Mouse (Mus musculus) gastrocnemius, postnatal 25 days (tissue): ENCODE results near the gene Gm13539. TPM values are rescaled to one million over a fixed set of nuclear protein-coding genes. Genes with fewer than 3 reads are reported as not detected.
"Not testable (repeated sequence)": the region's sequence is repeated elsewhere in the genome, so short reads cannot be mapped to it uniquely, and the experiment has no call there.

Experiments
- DNase-seq: peaks from one replicate; pipeline ENCODE4 v3.0.0; 2022
- long read RNA-seq, 2 experiments: library from polyadenylated mRNA; stranded (forward); transcript quantifications; one replicate each; pipeline ENCODE4 v2.0.0; 2021
- total RNA-seq, 2 experiments: library from RNA; stranded (reverse); gene quantifications; 1 replicate in 1 of 2; 2 replicates in 1 of 2; pipeline ENCODE4 v1.2.3; 2021

Gene Gm13539
- not detected for total RNA-seq
- long read RNA-seq, experiment 1: 0 reads
- long read RNA-seq, experiment 2: 0 reads

DNA sequence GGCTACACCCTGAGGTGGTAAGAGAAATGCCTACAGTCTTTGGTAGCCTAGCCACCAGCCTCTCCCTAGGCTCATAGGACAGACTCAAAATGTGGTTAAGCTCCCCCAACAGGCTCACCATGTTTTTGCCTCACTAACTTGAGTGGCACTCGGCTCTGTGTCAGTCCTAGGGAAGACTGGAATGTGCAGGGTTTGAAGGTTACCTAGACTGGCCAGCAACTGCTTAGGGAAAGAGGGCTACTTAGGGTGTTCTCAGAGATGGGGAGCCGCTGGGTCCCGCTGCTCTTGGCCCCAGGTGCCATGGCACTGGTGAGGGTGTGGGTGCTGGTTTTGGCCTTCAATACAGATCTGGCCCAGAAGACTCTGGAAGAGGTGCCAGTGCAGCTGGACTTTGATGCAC, at the start of gene Gm13539:
TSS of gene Gm13539 (plus strand) at position 301 of the 400 bp plus-strand sequence.
- DNase-seq: no peak

DNA sequence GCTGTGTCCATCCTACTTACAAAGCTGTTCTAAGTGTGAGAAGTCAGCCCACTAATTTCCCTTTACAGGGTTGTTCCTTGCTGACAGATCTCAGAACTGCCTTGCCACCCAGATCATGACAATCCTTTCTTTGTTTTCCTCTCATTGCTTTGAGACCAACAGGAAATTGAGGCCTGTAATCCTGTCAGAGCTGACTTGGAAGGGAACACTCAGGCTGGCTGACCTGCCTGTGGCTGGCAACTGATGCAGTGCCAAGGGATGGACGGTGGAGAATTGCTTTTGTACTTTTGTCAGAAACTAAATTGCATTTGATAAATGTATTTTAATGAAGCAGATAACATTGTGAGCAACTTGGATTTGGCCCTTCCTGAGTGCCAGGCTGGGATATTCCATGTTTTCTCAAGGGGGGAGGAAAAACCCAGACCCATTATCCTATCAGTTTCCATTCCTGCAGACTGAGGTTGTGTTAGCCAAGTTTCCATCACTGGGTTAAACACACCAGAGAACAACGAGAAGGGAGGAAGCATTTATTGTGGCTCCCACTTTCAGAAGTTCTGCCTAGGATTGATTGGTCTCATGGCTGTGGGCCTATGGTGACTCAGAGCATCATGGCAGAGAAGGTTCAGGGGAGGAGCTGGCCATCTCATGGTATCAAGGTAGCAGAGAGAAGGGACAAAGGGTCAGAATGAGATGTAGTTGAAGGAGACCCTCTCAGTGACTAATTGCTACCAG, 48.7 kb upstream of the Gm13539 start:
- no peak for DNase-seq

DNA sequence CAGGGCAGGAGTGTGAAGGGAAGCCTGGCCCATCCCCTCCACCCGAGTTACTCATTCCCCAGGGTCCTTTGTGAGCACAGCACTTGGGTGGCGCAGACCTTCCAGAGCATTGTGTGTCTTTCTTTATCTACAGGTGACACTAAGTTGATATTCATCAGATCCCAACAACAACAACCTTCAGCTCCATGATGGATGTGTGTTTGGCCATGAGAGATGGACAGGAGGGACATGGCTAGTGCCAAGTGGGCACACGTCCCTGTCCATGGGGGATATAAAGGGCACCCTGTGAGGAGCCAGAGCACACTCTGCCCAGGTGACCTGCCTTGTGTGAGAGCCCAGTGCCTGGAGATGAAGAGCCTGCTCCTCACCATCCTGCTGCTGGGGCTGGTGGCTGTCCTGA, 45.3 kb upstream of the Gm13539 start, which contains the start of gene Obp2b:
TSS of gene Obp2b (plus strand) at position 301 of the 400 bp plus-strand sequence.
- DNase-seq: not testable (repeated sequence)

- DNase-seq: no peak
Measured at GRCm38 (mm10) chr2:25741671-25742070, 40.4 kb upstream of the Gm13539 start.

DNA sequence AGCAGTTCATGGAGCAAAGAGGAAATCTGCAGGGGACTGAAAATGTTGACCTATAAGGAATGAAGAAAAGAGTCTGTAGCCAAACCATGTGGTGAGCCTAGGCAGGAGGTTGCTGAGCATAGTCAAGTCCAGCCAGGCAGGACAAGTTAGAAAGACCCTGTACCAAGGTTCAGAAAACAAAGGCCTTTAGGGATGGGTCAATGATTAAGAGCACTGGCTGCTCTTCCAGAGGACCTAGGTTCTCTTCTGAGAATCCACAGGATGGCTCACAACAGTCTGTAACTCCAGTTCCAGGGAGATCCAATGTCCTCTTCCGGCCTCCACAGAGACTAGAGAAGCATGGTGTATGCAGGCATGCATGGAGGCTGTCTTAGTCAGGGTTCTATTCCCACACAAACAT, 27.9 kb upstream of the Gm13539 start:
- no peak for DNase-seq

- DNase-seq: no peak
Measured at GRCm38 (mm10) chr2:25758064-25758625, 23.9 kb upstream of the Gm13539 start.

DNA sequence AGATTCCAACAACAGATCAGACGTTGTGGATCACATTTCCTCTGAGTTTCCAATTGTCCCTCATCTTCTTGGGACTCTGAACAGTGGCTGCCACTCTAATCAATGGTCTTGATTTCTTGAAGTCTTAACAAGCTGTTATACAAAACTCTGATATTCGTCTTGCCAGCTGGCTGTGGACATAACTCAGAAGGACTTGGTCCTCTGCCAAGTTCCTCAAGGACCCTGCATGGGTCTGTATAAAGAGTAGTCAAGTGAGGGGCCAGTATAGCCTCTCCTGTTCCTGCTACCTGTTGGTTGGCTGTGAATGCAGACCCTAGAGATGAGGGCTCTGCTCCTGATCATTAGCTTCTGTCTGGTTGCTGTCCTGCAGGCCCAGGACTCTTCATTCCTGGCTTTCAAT, 16.8 kb upstream of the Gm13539 start, which contains the start of gene Lcn3:
TSS of gene Lcn3 (plus strand) at position 301 of the 400 bp plus-strand sequence.
- no peak for DNase-seq

DNA sequence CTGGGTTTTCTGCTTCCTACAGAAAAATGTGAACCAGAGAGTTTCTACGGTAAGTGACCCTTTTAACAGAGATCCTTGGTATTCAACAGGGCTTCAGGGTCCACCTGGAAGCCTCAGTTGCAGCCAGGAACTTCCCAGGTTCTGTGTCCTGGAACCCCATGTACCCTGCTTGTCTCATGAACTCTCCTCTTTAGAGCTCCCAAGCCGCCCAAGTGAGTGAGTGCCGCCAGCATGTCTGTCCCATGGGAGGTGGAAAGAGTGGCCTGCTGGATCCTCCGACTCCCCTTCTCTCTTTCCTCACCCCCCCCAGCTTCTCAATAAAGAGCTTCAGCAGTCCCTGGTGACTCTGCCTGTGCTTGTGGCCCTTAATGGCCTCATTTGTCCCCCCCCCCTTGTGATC, 14.3 kb upstream of the Gm13539 start:
- DNase-seq: no peak

GRCm38 (mm10) chr2:25773507-25773906, 8.6 kb upstream of the Gm13539 start:
- DNase-seq: no peak

DNA sequence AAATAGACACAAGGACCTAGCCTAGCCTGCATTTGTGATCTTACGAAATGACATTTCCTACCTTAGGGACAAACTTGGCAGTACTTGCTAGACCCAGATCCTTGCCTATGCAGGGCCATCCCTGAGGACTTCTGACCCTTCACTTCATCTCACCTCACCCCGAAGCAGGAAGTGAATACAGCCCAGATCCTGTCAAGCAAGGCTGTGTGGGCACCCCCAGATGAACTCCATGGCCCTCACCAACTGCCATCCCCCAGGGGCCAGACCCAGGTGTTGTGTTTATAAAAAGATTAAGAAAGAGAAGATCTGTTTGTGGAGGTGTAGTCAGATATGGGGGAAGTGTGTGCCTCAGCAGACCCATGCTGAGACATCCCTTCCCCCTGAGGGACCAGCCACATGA, 7.4 kb upstream of the Gm13539 start:
- DNase-seq: no peak

DNA sequence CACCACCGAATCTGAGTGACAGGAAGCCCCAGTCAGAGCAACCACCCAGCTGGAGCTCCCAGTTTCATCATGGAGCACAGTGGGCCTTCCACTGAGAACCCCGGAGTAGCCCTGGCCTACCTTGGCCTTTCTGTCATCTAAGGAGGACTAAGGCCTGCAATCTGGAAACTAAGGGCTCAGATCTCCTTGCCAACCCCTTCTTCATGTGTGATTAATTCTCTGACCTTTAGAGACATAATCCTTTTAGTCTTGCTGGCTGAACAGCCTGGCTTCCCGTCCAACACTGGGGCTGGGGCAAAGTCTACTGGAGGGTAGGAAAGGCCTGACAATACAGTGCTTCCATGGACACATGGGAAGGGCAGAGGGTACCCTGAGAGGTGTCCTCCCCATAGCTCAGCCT, 6.1 kb upstream of the Gm13539 start:
- DNase-seq: no peak

DNA sequence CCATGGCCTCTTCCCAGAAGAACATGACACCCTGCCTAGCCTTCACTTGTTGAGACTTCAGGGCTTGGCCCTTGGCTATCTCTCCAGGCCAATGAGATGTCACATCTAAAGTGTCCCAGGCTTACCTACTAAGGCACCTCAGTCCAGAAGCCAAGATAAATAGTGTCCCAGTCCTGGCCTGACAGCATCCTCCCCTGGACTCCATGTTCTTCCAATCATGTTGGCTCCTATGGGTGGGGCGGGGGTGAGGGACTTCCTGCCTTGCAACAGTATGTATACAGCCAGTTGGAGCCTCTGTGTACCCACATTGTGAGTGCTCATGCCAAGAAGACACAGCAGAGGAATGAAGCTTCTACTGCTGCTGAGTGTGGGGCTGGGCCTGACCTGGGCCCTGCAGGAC, 5.3 kb upstream of the Gm13539 start, which contains the start of gene Lcn11:
TSS of gene Lcn11 (plus strand) at position 301 of the 400 bp plus-strand sequence.
- DNase-seq: no peak

GRCm38 (mm10) chr2:25779076-25779475, 3.0 kb upstream of the Gm13539 start:
- DNase-seq: no peak

DNA sequence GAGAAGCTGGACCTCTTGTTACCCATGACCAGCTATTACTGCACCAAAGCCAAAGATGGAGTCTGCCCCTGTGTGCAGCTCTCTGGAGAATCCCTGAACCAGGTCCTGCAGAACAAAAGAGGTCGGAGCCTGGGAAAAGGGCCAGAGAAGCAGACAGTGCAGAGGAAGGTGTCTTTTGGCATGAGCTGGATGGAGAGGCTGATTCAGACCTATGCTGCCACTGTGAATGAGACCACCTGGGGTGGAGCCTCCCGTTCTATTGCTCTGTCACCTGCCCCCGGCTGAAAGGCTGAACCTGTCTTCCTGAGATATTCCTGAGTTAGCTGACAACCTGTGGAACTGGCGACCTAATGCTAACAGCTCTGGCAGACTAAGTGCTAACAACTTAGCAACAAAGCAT, 1.1 kb upstream of the Gm13539 start:
- no peak for DNase-seq

DNA sequence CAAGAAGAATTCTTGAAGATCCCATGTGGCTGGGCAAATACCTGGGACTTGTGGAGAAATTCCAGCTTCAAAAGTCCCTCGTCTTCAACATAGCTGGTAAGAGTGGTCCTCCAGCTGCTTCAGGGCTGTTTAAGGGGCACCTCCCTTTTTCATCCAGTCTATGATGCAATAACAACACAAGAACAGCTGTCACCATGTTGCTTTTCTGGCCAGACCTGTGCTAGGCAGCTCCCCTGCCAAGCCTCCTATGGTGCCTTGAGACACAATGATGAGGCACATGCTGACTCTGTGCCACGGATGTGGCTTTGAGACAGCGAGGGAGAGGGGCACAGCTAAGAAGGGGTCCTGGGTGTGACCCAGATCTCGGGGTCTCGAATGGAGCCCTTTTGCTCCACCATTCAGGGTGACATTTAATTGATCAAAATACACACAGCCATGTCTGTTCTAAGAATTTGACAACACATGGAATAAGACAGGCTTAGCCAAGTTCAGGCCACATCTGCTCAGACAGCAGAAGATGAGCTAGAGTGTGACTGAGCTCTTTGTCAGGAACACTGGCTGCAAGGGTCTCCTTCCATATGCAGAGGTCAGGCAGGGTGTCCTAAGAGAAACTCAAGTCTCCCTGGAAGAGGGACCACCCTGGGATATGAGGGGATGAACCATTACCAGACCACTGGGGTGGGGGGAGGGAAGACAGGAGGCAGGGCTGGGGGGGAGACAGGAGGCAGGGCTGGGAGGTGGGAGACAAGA, 3.7 kb downstream of the Gm13539 start:
- DNase-seq: no peak

DNA sequence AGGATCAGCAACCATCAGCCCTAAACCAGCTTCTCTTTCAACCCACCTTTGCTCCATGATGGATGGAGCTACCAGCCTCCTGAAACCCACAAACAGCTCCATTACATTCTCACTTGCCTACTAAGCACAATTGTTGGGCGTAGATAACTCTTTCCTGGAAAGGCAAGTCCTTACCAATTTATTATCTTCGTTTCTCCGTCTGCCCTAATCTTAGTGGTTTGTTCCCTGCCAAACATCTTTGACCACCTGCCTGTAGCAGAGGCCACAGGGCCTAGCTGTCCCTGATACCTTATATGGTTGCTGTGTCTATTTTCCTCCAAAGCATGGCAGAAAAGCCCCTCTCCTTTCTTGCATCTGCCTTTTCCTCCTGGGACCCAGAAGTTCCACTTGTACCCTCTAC, 7.0 kb downstream of the Gm13539 start:
- DNase-seq: no peak

- no peak for DNase-seq
Measured at GRCm38 (mm10) chr2:25797635-25798034, 15.6 kb downstream of the Gm13539 start.

DNA sequence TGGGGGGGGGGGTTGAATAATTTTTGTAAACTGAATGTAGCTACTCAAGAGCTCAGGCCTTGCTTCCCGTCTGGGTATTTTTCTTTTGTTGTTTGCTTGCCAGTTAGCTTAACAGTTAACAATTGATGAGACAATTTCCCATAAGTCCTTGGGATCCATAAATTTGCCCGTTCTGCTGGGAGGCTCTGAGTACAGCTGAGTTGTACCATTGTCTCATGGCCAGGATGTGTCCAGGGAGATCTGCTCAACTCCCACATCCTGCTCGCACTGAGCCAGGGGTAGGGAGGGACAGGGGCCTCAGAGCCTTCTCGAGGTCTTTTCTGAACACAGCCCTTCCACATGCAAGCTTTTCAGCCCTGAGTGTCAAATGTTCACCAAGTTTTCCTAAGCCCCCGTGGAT, 16.0 kb downstream of the Gm13539 start:
- DNase-seq: no peak

- DNase-seq: no peak
Measured at GRCm38 (mm10) chr2:25811711-25812110, 29.7 kb downstream of the Gm13539 start.

DNA sequence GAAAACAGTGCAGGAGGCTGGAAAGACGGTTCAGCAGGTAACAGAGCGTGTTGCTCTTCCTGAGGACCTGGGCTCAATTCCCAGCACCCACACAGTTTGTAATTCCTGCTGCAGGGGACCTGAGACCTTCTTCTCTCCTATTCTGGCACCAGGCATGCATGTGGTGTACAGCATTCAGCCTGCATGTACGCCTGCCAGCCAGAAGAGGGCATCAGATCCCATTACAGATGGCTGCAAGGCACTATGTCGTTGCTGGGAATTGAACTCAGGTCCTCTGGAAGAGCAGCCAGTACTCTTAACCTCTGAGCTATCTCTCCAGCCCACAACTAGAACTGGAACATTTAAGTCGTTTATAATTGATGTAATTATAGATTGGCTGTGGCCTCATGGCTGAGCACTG, 31.3 kb downstream of the Gm13539 start:
- no peak for DNase-seq

DNA sequence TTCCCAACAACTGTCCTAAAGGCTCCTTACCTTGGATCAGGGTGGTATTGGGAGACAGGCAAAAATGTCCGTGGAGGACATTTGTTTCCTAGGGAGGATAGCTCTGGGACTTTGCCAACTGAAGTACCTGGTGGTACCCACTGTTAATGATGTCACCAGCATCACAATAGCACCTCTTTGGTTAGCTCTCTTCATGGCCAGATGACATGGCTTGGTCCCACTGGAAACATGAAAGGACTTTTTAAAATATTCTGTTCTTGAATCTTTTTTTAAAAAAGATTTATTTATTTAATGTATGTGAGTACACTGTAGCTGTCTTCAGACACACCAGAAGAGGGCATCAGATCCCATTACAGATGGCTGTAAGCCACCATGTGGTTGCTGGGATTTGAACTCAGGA, 33.7 kb downstream of the Gm13539 start, which contains the start of gene Glt6d1:
TSS of gene Glt6d1 (minus strand) at position 101 of the 400 bp plus-strand sequence.
- DNase-seq: not testable (repeated sequence)

- no peak for DNase-seq
Measured at GRCm38 (mm10) chr2:25822806-25823205, 40.7 kb downstream of the Gm13539 start, which contains the start of gene Lcn9. Gene Lcn9, plus strand, starts transcription at chr2:25823153.

GRCm38 (mm10) chr2:25824751-25825150, 42.7 kb downstream of the Gm13539 start:
- no peak for DNase-seq
